Mouse (Mus musculus) cortical plate, adult 2 months (tissue): ENCODE data around the gene Abl2.

Source experiments
- CTCF ChIP-seq: fragments of 200-500 bp; IDR thresholded peaks from 2 replicates; pipeline ENCODE4 v1.5.1; 2011; ENCODE audit warnings: mild to moderate bottlenecking, control low read depth, low read length; ENCODE audit not compliant: insufficient read depth; ENCODE audit errors: extremely low read depth
- POLR2A ChIP-seq: fragments of 200-500 bp; IDR thresholded peaks from 2 replicates; pipeline ENCODE4 v1.6.1; 2011; ENCODE audit warnings: mild to moderate bottlenecking, low read length, control low read depth; ENCODE audit not compliant: insufficient read depth; ENCODE audit errors: extremely low read depth

- no peak for TF ChIP-seq CTCF
- TF ChIP-seq POLR2A: no peak
These were observed 113.3 kb downstream of the Abl2 start for GRCm38 (mm10) chr1:156671921-156672320.
